Mouse (Mus musculus) cerebellum, adult 2 months (tissue): ENCODE measurements around the gene Phc2.

Experiments used
- CTCF ChIP-seq: fragments of 200-500 bp; IDR thresholded peaks from 2 replicates; pipeline ENCODE4 v1.5.1; 2011; ENCODE audit warnings: low read depth, mild to moderate bottlenecking, control low read depth, low read length, moderate library complexity, borderline replicate concordance; ENCODE audit not compliant: insufficient read depth
- POLR2A ChIP-seq: fragments of 200-500 bp; IDR thresholded peaks from 2 replicates; pipeline ENCODE4 v1.6.1; 2011; ENCODE audit warnings: low read length, control low read depth, borderline replicate concordance; ENCODE audit not compliant: insufficient read depth

DNA sequence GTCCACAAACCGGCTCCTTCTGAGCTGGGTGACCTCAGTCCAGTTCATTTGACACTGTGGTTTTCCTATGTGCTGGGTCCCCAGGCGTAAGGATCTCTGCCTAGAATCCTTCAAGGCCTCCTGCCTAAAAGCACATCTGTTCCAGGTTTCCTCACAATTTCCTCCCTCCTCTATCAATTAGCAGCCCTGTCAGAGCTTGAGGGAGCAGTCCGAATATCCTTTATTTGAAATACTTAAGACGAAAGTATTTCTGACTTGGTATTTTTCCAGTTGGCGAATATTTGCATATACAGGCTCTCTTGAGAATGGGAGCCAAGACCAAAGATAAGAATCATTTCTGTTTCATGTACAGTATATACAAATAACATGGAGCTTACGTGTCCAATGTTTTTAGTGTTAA, 8.6 kb upstream of the Phc2 start:
- TF ChIP-seq POLR2A (no peak), CTCF (no peak)
